Mouse (Mus musculus): ENCODE results near the gene Nek7. TPM values are rescaled to one million over a fixed set of nuclear protein-coding genes. Genes with fewer than 3 reads are reported as not detected.

Gene Nek7
- 23.3 and 24.5 TPM in 2 replicates for polyA plus RNA-seq (2015; fragmentation: Nextera tagmentation; extraction: Ambion mirVana)

DNA sequence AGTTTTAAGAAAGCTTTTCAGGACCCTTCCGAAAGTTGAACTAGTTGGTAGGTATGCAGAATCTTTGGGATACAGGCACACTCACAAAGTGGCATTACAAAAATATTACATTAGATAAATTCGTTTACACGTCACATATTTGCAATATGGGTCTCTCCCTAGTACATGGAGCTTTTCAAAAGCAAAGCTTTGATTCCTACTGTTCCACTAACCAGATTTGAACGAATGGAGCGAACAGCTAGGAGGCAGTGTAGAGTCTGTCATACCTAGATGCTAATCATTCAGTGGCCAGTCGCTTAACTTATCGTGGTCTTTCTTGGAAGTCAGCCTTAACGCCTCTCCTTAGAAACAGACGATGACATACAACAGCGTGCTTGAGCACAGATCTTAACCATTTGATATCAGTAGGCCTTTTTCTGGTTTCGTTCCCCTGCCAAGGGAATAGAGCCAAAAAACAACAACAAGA is at the start of gene Nek7:
Gene Nek7, minus strand, starts transcription at position 146 of the 466 bp plus-strand sequence.
- no peaks in the 10 kb centered on the region for H3K9me3 ChIP-seq
- H3K4me1 ChIP-seq (replicated peaks) = no peaks in the 10 kb centered on the region
- H3K36me3 ChIP-seq = no peaks in the 10 kb centered on the region
- peak within 1 kb of the TSS; percentile 99 for H3K27ac ChIP-seq
- H3K4me2 ChIP-seq (replicated peaks) = peak within 1 kb of the TSS; percentile 81
- WGBS = 6% methylated on average over 11 of the region's 11 CpGs
- H3K9ac ChIP-seq = peak within 1 kb of the TSS; percentile 88
- H3K4me3 ChIP-seq (replicated peaks) = peak within 1 kb of the TSS; percentile 97
- ATAC-seq = 0 out of 2 replicates have a peak, but pooled peaks have one; percentile 32
- H3K27me3 ChIP-seq (replicated peaks) = no peaks in the 10 kb centered on the region

- Histone ChIP-seq H3K36me3 (no peaks in the 10 kb centered on the region), H3K4me3 (replicated peaks) (no peak overlapping the region), H3K9me3 (no peaks in the 10 kb centered on the region), H3K4me2 (replicated peaks) (no peak overlapping the region), H3K4me1 (replicated peaks) (no peaks in the 10 kb centered on the region), H3K27ac (no peak overlapping the region), H3K27me3 (replicated peaks) (no peaks in the 10 kb centered on the region), H3K9ac (no peak overlapping the region)
- 75% methylated on average over 2 of the region's 2 CpGs for WGBS
- ATAC-seq = no peak
Measured at GRCm38 (mm10) chr1:138662342-138662741, 42.4 kb upstream of the Nek7 start.

- H3K9me3 ChIP-seq = no peaks in the 10 kb centered on the region
- no peaks in the 10 kb centered on the region for H3K4me1 ChIP-seq (replicated peaks)
- no peak overlapping the region for H3K27ac ChIP-seq
- H3K9ac ChIP-seq = no peak overlapping the region
- no peak overlapping the region for H3K4me2 ChIP-seq (replicated peaks)
- ATAC-seq = no peak
- no peak overlapping the region for H3K4me3 ChIP-seq (replicated peaks)
- H3K36me3 ChIP-seq = no peaks in the 10 kb centered on the region
- no peaks in the 10 kb centered on the region for H3K27me3 ChIP-seq (replicated peaks)
Measured at GRCm38 (mm10) chr1:138654212-138654611, 34.3 kb upstream of the Nek7 start.

GRCm38 (mm10) chr1:138644991-138645390 is 25.1 kb upstream of the Nek7 start:
- no peaks in the 10 kb centered on the region for H3K9me3 ChIP-seq

GRCm38 (mm10) chr1:138643306-138643830 is 23.4 kb upstream of the Nek7 start:
- no peak for ATAC-seq
- no peaks in the 10 kb centered on the region for H3K4me1 ChIP-seq (replicated peaks)

More at GRCm38 (mm10) chr1:138644991-138645390, 25.1 kb upstream of the Nek7 start:
- H3K4me3 ChIP-seq (replicated peaks) = no peak overlapping the region
- H3K27me3 ChIP-seq (replicated peaks) = no peaks in the 10 kb centered on the region
- H3K4me2 ChIP-seq (replicated peaks) = no peak overlapping the region
- H3K36me3 ChIP-seq = no peaks in the 10 kb centered on the region
- no peak overlapping the region for H3K27ac ChIP-seq
- H3K9ac ChIP-seq = no peak overlapping the region
- no peaks in the 10 kb centered on the region for H3K4me1 ChIP-seq (replicated peaks)
- 77% methylated on average over 3 of the region's 3 CpGs for WGBS
- no peak for ATAC-seq

DNA sequence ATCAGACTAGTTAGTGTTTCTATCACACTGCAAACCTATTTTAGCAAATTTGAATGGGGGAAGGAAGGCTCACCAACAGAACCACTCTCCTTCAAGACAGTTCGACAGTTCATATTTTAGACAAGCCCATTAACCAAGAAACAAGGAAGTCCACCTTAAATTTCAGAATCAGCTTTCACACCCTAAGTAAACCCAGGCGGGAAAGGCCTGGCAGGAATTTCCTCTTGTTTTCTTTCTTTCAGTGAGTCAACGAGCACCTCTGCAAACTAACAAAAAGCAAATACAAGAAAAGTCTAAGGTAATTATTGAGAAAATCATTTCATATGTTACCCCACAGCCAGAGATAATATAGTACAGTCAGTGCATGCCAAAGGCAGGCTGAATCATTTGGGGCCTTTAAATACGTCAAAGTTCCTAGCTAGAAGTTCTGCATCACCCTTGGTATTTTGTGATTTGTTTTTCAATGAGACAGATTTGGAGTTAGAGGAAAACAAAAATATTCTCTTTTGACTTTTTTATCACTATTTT is 21.1 kb upstream of the Nek7 start:
- no peak overlapping the region for H3K4me2 ChIP-seq (replicated peaks)
- H3K4me3 ChIP-seq (replicated peaks) = no peak overlapping the region
- no peak for ATAC-seq
- H3K27me3 ChIP-seq (replicated peaks) = no peaks in the 10 kb centered on the region
- H3K9me3 ChIP-seq = no peaks in the 10 kb centered on the region
- no peaks in the 10 kb centered on the region for H3K4me1 ChIP-seq (replicated peaks)
- no peak overlapping the region for H3K9ac ChIP-seq
- H3K27ac ChIP-seq = no peak overlapping the region
- no peaks in the 10 kb centered on the region for H3K36me3 ChIP-seq
- WGBS = 65% methylated on average over 4 of the region's 4 CpGs

More at GRCm38 (mm10) chr1:138643306-138643830, 23.4 kb upstream of the Nek7 start:
- H3K27ac ChIP-seq = no peak overlapping the region
- no peak overlapping the region for H3K4me3 ChIP-seq (replicated peaks)
- no peaks in the 10 kb centered on the region for H3K9me3 ChIP-seq
- no peaks in the 10 kb centered on the region for H3K36me3 ChIP-seq
- H3K4me2 ChIP-seq (replicated peaks) = no peak overlapping the region
- H3K27me3 ChIP-seq (replicated peaks) = no peaks in the 10 kb centered on the region
- H3K9ac ChIP-seq = no peak overlapping the region
- WGBS = 81% methylated on average over 3 of the region's 3 CpGs

DNA sequence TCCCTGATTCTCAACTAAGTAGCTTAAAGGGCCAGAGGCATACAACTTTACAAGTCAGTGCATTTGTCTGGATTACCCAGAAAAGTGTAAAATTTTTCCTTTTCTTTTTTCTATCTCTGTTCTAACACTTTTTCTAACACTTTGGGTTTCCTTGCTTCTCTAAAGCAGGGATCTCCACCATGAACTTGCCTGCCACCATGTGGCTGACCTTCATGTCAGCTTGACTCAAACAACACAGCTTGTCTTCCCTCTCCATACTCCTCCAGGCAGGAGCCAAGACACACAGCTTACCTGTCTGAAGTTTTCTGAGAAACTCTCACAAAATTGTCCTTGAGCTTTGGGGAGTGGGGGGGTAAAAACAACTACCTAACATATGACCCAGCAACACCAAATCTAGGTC is 17.9 kb upstream of the Nek7 start:
- H3K4me2 ChIP-seq (replicated peaks) = no peak overlapping the region
- H3K36me3 ChIP-seq = no peaks in the 10 kb centered on the region
- no peak overlapping the region for H3K27ac ChIP-seq
- no peak overlapping the region for H3K4me3 ChIP-seq (replicated peaks)
- H3K27me3 ChIP-seq (replicated peaks) = no peaks in the 10 kb centered on the region
- ATAC-seq = no peak
- H3K4me1 ChIP-seq (replicated peaks) = no peaks in the 10 kb centered on the region
- H3K9me3 ChIP-seq = no peaks in the 10 kb centered on the region
- no peak overlapping the region for H3K9ac ChIP-seq

GRCm38 (mm10) chr1:138634561-138634960 is 14.6 kb upstream of the Nek7 start:
- Histone ChIP-seq H3K9me3 (no peaks in the 10 kb centered on the region), H3K27me3 (replicated peaks) (no peaks in the 10 kb centered on the region), H3K9ac (no peak overlapping the region), H3K4me2 (replicated peaks) (no peak overlapping the region), H3K4me1 (replicated peaks) (no peaks in the 10 kb centered on the region), H3K36me3 (no peaks in the 10 kb centered on the region), H3K27ac (no peak overlapping the region), H3K4me3 (replicated peaks) (no peak overlapping the region)
- ATAC-seq = no peak
- WGBS = 91% methylated on average over 1 of the region's 1 CpGs

GRCm38 (mm10) chr1:138628919-138629318 is 9.0 kb upstream of the Nek7 start:
- WGBS = 80% methylated on average over 4 of the region's 4 CpGs
- Histone ChIP-seq H3K27me3 (replicated peaks) (no peaks in the 10 kb centered on the region), H3K9me3 (no peaks in the 10 kb centered on the region), H3K4me3 (replicated peaks) (no peak overlapping the region), H3K27ac (no peak overlapping the region), H3K4me1 (replicated peaks) (no peaks in the 10 kb centered on the region), H3K4me2 (replicated peaks) (no peak overlapping the region), H3K9ac (no peak overlapping the region), H3K36me3 (no peaks in the 10 kb centered on the region)
- no peak for ATAC-seq

GRCm38 (mm10) chr1:138628486-138628885 is 8.5 kb upstream of the Nek7 start:
- H3K36me3 ChIP-seq = no peaks in the 10 kb centered on the region
- no peaks in the 10 kb centered on the region for H3K4me1 ChIP-seq (replicated peaks)
- H3K27me3 ChIP-seq (replicated peaks) = no peaks in the 10 kb centered on the region
- H3K4me2 ChIP-seq (replicated peaks) = no peak overlapping the region
- WGBS = 80% methylated on average over 3 of the region's 3 CpGs
- H3K4me3 ChIP-seq (replicated peaks) = no peak overlapping the region
- H3K27ac ChIP-seq = no peak overlapping the region
- no peaks in the 10 kb centered on the region for H3K9me3 ChIP-seq
- no peak for ATAC-seq
- H3K9ac ChIP-seq = no peak overlapping the region

DNA sequence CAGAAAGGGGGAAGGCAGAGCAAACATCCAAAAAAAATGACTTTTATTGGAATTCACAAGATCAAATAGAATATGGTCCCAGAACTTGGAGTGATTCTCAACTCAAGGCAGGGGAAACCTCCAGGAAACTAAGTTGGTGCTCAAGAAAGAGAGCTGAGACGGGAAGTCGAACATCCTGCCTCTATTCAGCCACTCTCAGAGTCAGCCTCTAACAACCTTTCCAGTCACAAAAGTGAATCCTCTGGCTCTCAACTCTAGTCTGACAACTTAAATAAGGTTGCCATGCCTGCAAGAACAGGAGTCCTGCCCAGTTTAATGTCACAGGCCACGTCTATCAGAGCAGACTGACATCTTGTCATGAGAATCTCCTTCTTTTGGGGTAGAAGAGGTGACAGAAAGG is 7.9 kb upstream of the Nek7 start:
- no peak overlapping the region for H3K4me3 ChIP-seq (replicated peaks)
- 89% methylated on average over 3 of the region's 3 CpGs for WGBS

GRCm38 (mm10) chr1:138626288-138626687 is 6.3 kb upstream of the Nek7 start:
- Histone ChIP-seq H3K9ac (no peak overlapping the region), H3K27me3 (replicated peaks) (no peaks in the 10 kb centered on the region), H3K9me3 (no peaks in the 10 kb centered on the region), H3K4me3 (replicated peaks) (no peak overlapping the region), H3K27ac (no peak overlapping the region), H3K36me3 (no peaks in the 10 kb centered on the region), H3K4me1 (replicated peaks) (no peaks in the 10 kb centered on the region), H3K4me2 (replicated peaks) (no peak overlapping the region)
- 64% methylated on average over 3 of the region's 3 CpGs for WGBS
- no peak for ATAC-seq

More for the DNA sequence above, 7.9 kb upstream of the Nek7 start:
- Histone ChIP-seq H3K36me3 (no peaks in the 10 kb centered on the region), H3K9me3 (no peaks in the 10 kb centered on the region), H3K27me3 (replicated peaks) (no peaks in the 10 kb centered on the region), H3K4me2 (replicated peaks) (no peak overlapping the region), H3K4me1 (replicated peaks) (no peaks in the 10 kb centered on the region), H3K9ac (no peak overlapping the region), H3K27ac (no peak overlapping the region)
- no peak for ATAC-seq

DNA sequence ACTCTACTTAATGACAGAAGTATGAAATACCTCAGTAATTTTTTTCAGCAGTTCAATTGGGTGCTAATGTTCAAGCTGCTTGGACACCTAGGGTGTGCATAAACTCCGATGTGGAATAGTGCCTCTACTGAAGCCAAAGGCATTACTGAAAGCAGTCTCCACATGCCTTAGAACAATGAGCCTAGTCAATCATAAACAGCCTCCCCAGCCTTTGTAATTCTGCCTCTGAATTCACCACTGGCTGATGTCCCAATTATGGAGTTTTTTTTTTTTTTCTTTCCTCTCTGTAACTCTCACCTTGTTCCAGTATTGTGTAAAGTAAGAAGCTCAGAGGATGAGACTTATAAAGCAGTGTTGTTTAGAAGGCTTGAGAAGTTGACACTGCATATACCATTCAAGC is 3.9 kb upstream of the Nek7 start:
- no peak for ATAC-seq

More for the DNA sequence above, 3.9 kb upstream of the Nek7 start:
- Histone ChIP-seq H3K4me3 (replicated peaks) (no peak overlapping the region), H3K27ac (no peak overlapping the region), H3K4me2 (replicated peaks) (no peak overlapping the region), H3K9ac (no peak overlapping the region), H3K9me3 (no peaks in the 10 kb centered on the region), H3K36me3 (no peaks in the 10 kb centered on the region), H3K4me1 (replicated peaks) (no peaks in the 10 kb centered on the region), H3K27me3 (replicated peaks) (no peaks in the 10 kb centered on the region)
- 67% methylated on average over 1 of the region's 1 CpGs for WGBS

All from intestine, embryonic 15.5 days (tissue).